Mouse (Mus musculus): ENCODE data around the gene Dab2ip. TPM values are rescaled to one million over a fixed set of nuclear protein-coding genes. Genes with fewer than 3 reads are reported as not detected.

Gene Dab2ip
- total RNA-seq, 2 experiments from 2014 or later, result 125 to 138 TPM

DNA sequence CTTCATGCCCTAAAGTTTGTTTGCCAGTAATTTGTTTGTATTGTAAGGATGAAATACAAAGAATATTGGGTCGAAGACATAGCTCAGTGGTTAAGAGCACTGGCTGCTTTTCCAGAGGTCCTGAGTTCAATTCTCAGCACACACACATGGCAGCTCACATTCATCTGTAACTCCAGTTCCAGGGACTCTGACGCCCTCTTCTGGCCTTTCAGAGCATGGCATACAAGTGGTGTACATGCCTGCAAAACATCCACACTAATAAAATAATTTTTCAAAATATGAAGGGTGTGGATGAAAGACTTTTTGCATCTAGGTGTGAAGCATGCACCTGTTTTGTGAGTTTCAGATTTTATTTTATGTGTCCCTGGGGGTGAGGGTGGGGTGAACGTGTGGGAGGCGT lies 75.3 kb downstream of the Dab2ip start:
- intact Hi-C loops (cut with DNase I), result no loop called here
- no peak for DNase-seq (ENCODE audit: extremely low spot score in 1 of 2, low spot score in 2 of 2)

DNA sequence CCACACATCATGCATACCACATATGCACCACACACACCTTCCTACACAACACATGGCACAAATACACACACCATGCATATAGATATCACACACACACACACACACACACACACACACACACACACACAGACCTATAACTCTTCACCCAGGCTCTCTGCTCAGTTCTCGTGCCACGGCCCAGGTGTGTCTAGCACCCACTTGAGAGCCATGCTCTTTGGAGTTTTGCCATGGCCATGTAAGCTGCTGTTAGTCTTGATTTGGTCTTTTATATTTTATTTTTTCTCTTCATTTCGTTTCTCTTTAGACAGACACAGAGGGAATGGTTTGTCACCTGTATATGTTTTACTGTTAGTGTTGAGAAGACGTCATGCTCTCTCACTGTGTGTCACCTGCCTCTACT lies 76.9 kb downstream of the Dab2ip start:
- DNase-seq (ENCODE audit: extremely low spot score in 1 of 2, low spot score in 2 of 2), result no peak
- intact Hi-C loops (cut with DNase I), result no loop called here

DNA sequence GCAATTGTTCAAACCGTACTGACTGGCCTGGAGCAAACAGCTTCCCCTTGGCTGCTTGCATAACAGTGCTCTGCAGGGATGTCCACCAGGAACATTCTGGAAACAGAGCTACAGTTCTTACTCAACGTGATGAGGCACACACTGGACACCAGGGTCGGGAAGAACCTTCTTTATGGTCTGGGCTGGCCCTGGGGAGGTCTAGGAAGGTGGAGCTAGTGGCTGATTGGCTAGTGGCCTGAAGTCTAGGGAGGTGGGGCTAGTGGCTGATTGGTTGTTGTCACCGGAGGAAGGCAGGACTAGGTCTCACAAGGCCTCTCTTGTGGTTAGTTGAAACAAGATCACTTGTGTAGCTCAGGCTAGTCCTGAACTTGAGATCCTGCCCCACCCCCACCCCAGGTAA lies 77.5 kb downstream of the Dab2ip start:
- intact Hi-C loops (cut with DNase I), result no loop called here
- DNase-seq (ENCODE audit: extremely low spot score in 1 of 2, low spot score in 2 of 2), result no peak

DNA sequence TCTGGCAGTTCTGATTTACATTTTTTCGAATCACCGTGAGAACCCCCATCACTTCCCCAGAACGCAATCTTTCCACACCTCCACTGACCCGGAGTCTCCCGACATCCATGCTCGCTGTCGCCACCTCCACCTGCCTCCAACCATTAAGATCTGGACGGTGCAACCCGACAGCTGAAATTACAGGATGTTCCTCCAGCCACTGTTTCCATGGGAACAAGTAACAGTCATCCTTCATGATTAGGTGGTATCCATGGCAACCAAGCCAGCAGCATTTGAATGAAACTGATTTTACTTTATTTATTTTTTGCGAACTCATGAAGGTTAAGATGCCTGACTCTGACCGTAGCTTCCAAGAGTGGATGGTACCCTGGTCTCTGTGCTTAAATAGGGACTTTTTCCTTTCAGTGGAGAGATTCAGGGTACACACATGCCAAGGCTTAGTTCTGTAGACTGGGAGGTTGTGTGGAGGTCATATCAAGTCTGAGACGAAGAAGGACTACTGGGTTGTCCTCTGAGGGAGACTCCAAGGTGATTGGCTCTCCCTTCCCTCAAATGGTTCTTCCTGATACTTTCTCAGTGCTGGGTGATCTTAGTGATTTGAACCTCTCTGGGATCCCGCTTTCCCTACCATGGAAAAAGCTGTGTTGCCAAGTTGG lies 79.9 kb downstream of the Dab2ip start:
- DNase-seq (ENCODE audit: extremely low spot score in 1 of 2, low spot score in 2 of 2), result peak in 1 of 2 experiments; percentile 60
- intact Hi-C loops (cut with DNase I), result no loop called here

DNA sequence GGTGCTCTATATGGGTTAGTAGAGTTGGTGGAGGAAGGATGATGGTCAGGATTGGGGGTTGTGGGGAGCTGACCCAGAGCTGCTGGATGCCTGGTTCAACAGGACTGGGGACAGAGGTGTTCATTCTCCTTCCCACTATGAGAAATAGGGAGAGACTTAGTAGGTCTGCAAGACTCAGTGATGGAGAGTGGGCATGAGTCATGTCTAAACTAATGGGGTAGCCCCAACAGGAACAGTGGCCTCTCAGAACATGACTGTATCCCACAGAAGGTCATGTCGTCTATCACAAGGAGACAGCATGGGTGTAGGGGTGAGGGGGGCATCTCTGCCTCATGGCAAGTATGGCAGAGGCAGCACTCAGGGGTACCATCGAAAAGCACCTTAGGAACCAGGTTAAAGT lies 81.7 kb downstream of the Dab2ip start:
- intact Hi-C loops (cut with DNase I), result no loop called here

DNA sequence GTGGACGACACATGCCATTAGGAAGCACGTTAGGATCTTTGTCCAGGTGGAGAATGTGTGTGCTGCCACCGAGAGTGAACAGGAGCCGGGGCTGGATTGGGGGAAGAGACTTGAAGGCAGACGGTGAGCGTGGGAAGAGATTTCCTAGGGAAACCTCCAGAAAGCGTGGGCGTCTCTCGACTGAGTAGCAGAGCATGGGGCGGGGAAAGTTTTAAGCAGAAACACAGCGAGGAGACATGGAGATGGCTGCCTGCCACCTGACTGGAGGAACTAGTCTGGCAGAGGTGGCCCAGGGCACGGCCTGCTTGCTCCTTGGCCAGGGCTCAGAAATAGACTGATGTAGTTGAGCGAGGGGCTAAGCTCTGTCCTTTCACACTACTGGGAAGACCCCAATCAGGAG lies 82.5 kb downstream of the Dab2ip start:
- intact Hi-C loops (cut with DNase I), result no loop called here
- peak; percentile 83 to 84 for DNase-seq (ENCODE audit: extremely low spot score in 1 of 2, low spot score in 2 of 2)

More for the DNA sequence above, 81.7 kb downstream of the Dab2ip start:
- DNase-seq (ENCODE audit: extremely low spot score in 1 of 2, low spot score in 2 of 2), result no peak

DNA sequence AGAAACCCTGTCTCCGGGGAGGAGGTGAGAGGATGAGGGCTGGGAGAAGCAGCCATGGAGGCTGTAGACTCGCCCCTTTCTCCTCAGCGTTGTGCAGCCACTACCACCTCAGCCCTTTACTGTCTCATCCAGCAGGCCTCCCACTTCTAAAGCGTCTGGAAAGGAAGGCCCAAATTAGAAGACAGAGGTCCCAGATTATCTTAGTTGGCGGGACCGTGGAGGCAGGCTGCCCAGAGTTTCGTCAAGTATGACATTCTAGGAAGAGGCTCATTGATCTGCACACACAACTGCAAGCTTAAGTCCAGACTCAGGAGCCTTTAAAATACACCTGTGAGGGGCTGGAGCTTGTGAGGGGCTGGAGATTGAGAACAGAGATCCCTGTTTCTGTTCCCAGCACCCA lies 84.2 kb downstream of the Dab2ip start:
- DNase-seq (ENCODE audit: extremely low spot score in 1 of 2, low spot score in 2 of 2), result no peak
- intact Hi-C loops (cut with DNase I), result no loop called here

DNA sequence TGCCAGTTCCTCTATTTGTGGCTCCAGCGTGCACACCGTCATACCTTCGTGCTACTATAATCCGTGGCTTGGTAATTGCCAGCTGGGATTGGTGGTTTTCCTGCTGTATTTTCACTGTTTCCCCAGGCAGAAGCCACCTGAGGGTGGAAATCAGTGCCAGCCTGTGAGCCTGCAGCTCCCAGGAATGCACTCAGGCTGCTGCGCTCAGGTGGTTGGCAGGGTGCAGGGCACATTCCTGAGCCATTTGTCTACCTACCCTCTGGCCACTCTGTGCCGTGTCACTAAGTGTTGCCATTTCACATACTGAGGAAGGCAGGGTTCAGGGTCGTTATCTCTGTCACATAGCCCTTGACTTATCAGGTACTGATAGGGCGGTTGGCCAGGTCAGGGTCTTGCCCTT lies 88.5 kb downstream of the Dab2ip start:
- no peak for DNase-seq (ENCODE audit: extremely low spot score in 1 of 2, low spot score in 2 of 2)
- intact Hi-C loops (cut with DNase I), result no loop called here

DNA sequence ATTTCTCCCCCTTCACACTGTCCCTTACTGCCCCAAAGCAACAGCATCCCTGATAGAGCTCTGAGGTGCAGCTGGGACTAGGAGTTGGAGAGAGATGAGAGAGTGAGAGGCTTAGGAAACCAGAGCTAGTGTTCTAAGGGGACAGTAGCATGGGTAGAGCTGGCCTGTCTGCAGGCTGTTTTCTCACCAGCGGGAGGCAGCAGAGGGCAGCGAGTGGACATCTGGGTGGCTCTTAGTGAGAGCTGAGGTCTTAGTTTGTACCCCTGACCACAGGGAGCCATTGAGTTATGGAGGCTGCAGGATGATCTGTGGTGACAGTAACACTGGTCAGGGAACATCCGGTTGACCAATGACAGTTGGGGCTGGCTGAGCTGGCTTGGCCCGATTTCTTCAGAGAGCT lies 91.6 kb downstream of the Dab2ip start:
- DNase-seq (ENCODE audit: extremely low spot score in 1 of 2, low spot score in 2 of 2), result peak; percentile 72 to 85
- intact Hi-C loops (cut with DNase I), result loop anchor here (2.0 to 5.0 kb wide), 2 partner anchors 257 to 283 kb away; no protein-coding TSS in a partner anchor

DNA sequence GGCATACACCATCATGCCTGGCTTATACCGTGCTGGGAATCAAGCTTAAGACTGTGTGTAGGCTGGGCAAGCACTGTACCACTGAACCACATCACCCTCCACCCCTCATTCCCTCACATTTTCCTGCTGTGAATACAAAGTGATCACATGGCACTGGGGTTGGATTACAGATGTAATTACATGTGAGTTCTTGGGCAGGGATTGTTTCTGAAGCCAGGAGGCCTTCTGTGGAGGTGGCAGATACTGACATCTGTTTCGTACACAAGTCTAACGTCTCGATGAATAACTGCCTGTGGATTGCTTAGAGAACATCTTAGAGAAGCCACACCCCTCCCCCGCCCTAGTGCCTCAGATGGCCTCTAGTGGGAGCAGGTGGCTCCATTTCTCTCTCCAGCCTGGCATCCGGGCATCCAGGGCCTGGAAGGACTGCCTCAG lies 93.2 kb downstream of the Dab2ip start:
- peak in 1 of 2 experiments; percentile 81 for DNase-seq (ENCODE audit: extremely low spot score in 1 of 2, low spot score in 2 of 2)
- intact Hi-C loops (cut with DNase I), result loop anchor here (5.0 kb wide), 1 partner anchor 281 kb away; no protein-coding TSS in a partner anchor

DNA sequence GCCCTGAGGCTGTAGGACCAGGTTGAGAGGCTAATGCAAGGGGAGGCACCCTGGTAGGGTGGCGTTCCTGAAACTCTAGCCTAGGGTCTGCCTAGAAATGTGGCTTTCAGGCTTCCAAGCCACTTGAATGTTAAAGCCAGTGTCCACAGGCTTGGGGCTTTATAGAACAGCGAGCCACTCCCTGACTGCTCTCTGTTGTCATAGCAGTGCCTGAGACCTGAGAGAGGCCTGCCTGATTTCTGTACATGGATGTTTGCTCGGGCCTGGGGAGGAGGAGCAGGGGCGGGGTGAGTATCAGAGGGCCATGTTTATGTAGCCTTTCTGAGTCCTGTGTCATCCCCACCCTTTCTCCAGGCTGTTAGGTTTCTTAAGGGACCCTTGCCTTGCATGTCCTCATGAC lies 94.9 kb downstream of the Dab2ip start:
- intact Hi-C loops (cut with DNase I), result loop anchor here (5.0 kb wide), 1 partner anchor 279 kb away; no protein-coding TSS in a partner anchor
- no peak for DNase-seq (ENCODE audit: extremely low spot score in 1 of 2, low spot score in 2 of 2)

DNA sequence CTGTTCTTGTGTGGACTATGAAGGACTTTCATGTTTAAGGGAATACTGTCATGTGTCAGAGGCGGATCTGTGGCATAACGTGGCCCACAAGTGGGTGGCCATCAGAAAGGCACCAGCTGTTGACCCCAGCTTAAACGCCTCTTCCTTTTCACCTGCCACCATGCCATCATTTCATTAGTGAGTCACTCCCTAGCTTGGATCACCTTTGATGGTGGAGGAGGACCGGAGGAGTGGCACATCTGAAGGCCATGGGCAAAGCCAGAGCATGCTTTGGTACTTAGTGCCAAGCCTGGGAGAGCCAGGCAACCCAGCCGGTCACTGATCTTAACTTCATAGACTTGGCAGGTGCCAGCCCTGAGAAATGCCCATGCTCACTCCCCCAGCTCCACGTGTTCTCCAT lies 96.7 kb downstream of the Dab2ip start:
- intact Hi-C loops (cut with DNase I), result loop anchor here (5.0 kb wide), 1 partner anchor 278 kb away; no protein-coding TSS in a partner anchor
- no peak for DNase-seq (ENCODE audit: extremely low spot score in 1 of 2, low spot score in 2 of 2)

DNA sequence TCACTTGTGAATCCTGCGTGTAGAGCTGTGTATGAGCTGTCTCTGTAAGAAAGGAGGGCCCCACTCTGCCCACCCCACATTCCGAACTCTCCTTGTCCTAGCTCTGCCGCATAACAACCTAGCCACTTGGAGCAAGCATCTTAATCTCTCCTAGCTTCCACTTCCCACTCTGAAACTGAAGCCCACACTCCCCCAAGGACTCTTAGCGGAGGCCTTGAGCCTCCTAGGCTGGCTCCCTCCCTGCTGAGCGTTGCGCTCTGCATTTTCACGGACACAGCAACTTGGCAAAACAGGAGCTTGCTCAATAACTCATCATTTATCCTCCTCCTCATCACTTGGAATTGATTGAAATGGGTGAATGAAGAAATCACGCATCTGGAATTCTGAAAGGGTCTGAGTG lies 97.9 kb downstream of the Dab2ip start:
- intact Hi-C loops (cut with DNase I), result no loop called here
- DNase-seq (ENCODE audit: extremely low spot score in 1 of 2, low spot score in 2 of 2), result no peak

DNA sequence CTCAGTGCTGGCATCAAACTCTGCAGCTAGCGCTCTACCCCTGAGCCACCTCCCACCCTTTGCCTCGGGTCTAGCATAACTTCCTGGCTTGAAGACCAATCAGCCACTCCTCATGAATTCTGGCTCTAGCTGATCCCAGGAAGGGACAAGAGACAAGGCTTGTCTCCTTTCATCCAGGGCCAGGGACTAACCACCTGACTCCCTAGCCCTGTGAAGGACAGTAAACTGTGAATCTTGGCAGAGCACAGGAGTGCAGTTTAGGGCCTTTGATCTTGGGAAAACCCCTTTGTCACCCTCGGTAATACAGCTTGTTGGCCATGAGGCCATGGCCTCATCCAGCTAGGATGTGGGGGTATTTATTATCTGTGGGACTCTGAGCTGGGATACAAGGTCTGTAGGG lies 100.2 kb downstream of the Dab2ip start:
- no peak for DNase-seq (ENCODE audit: extremely low spot score in 1 of 2, low spot score in 2 of 2)
- intact Hi-C loops (cut with DNase I), result no loop called here

DNA sequence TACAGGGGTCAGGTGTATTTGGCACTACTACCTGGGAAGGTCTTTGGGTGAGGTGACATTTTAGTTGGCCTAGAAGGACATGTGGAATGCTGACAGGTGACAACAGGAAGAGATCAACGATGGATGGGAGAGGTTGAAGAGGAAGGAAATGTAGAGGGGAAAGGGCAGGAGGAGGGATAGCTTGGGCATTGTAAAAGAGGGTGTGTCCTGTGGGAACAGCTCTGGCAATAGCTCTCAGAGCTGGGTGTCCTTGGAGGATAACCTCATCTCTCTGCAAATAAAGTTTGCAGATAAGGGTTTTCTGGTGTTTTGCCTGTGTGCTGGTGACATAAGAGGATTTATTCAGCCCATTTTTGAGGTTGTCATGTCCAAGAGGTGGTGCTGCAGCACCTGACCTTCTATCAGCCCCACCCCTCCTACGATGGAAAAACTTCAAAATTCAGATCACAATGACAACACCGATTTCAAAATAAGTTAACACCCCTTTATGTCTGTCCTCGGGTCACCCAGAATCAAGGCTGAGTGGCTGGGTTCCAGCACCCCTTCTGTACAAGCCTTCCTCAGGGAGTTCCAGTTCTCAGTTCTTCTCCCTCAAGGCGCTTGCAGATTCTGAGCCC lies 101.6 kb downstream of the Dab2ip start:
- intact Hi-C loops (cut with DNase I), result no loop called here
- no peak for DNase-seq (ENCODE audit: extremely low spot score in 1 of 2, low spot score in 2 of 2)

DNA sequence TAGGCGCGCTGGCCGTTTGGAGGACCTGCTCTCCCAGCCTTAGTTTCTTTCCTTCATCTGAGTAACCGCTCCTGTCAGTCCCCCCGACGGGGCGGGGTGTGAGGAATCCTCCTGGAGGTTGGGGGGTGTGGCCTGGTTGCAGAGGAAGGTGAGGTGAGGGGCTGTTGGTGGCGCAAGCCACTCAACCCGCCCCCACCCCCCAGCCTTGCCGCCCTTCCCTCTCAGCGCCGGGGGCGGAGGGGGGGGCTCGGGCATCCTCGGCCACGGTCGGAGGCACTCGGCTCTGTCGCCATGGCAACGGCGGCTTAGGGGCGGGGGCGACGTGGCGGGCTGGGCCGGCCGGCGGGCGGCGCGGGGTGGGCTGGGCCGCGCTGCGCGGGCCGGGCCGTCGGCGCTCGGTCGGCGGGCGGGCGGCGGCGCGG lies 102.9 kb downstream of the Dab2ip start:
- intact Hi-C loops (cut with DNase I), result no loop called here
- peak; percentile 75 to 94 for DNase-seq (ENCODE audit: extremely low spot score in 1 of 2, low spot score in 2 of 2)

DNA sequence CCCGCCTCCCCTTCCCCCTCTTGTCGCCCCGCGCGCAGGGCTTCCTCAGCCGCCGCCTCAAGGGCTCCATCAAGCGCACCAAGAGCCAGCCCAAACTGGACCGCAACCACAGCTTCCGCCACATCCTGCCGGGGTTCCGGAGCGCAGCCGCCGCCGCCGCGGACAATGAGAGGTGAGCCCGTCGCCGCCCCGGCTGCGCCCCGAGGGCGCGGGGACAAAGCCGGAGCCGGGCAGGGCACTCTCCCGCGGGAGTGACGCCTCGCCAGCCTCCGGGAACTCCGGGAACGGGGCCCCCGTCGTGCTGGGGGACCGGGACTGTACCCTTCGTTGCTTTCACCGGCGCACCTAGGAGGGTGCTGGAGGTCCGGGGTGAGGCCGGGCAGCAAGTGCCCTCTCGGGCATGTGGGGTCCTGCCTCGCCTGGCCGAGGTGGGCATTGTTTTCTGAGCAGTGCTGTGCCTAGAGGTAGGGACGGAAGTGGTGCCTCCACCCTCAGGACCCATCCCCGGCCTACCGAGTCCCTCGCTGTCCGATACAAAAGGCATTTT lies 103.5 kb downstream of the Dab2ip start:
- intact Hi-C loops (cut with DNase I), result no loop called here
- DNase-seq (ENCODE audit: extremely low spot score in 1 of 2, low spot score in 2 of 2), result peak in 1 of 2 experiments; percentile 85

DNA sequence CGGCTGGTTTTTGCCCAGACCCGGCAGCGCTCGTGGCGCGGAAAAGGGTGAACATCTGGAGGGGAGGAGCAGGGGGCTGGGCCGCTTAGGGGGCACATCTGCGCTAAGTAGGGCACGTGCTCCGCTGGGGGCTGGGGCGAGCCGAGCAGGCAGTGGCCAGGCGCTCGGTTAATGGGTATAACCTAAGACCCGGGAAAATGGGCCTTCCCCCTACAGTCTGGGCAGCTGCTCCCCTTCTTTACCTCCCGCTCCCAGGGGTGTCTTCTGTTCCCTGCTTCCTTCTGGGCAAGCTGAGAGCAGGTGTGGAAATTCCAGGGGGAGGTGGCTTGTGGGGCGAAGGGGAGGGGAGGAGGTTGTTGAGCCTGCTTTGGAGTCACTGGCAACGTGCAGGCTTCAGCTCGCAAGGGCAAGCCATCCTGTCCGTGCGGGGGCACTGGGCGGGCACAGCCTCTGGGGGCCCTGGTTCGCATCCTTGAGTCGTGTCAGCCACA lies 104.0 kb downstream of the Dab2ip start:
- intact Hi-C loops (cut with DNase I), result no loop called here
- DNase-seq (ENCODE audit: extremely low spot score in 1 of 2, low spot score in 2 of 2), result peak in 1 of 2 experiments; percentile 72

DNA sequence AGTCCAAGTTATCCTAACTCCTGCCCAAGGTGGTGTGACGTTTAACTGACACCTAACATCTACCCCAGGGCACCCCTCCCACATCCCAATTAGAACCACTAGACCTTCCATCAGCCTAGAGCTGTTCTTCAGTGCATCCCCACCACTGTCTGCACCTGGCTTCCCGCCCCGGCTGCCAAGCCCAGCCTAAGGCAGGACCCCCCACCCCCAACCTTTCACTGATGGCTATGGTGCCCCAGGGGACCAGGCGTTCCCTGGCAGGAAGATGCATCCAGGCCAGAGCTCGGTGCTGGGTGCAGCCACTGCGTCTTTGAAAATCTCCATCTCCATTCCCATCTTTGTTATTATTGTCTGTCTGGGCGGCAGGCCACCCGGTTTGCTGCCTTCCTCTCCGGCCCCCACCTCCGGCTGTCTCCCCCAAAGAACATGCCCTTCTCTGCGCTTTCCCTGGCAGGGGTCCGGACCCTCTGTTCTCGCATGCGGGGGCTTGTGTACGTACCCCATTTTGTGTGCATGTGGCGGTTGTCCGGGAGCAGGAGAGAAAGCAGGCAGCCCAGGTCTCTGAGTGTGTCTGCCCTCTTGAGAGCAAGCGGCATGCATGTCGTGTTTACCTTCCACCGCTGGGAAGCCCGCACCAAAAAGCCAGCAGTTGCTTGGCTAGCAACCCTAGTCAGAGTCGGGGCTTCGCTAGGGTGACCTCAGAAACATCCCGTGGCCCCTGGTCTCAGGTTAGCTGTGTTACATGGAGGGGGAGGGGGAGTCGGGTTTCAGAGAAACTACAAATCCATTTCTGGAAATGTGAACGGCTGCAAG lies 104.9 kb downstream of the Dab2ip start:
- DNase-seq (ENCODE audit: extremely low spot score in 1 of 2, low spot score in 2 of 2), result peak in 1 of 2 experiments; percentile 58

More for the DNA sequence above, 104.9 kb downstream of the Dab2ip start:
- intact Hi-C loops (cut with DNase I), result no loop called here
